Mouse (Mus musculus): Measurements from ENCODE around the gene Abt1. TPM values are rescaled to one million over a fixed set of nuclear protein-coding genes. Genes with fewer than 3 reads are reported as not detected.

The Abt1 gene
- 16.9 and 17.1 TPM in 2 replicates for polyA plus RNA-seq (2016; fragmentation: Nextera tagmentation; extraction: Ambion mirVana)

GRCm38 (mm10) chr13:23423286-23424051 is at the start of gene Abt1:
TSS of gene Abt1 (minus strand) at chr13:23423866.
- under 1% methylated on average over 48 of the region's 48 CpGs for WGBS
- H3K27me3 ChIP-seq (ENCODE audit: low read depth, poor library complexity, severe bottlenecking), result no peaks in the 10 kb centered on the region
- peaks cover 15% of the 10 kb centered on the region for H3K4me1 ChIP-seq
- H3K27ac ChIP-seq, result peak within 1 kb of the TSS; percentile 85
- H3K36me3 ChIP-seq, result peaks cover 40% of the 10 kb centered on the region
- DNase-seq (ENCODE audit: low spot score), result peak; percentile 97
- H3K4me3 ChIP-seq, result peak within 1 kb of the TSS; percentile 94
- H3K9me3 ChIP-seq (replicated peaks), result no peaks in the 10 kb centered on the region

- peaks cover 25% of the 10 kb centered on the region for H3K4me1 ChIP-seq
- H3K4me3 ChIP-seq, result no peak overlapping the region
- no peaks in the 10 kb centered on the region for H3K36me3 ChIP-seq
- H3K27ac ChIP-seq, result no peak overlapping the region
- no peaks in the 10 kb centered on the region for H3K27me3 ChIP-seq (ENCODE audit: low read depth, poor library complexity, severe bottlenecking)
- DNase-seq (ENCODE audit: low spot score), result peak; percentile 83
- no peaks in the 10 kb centered on the region for H3K9me3 ChIP-seq (replicated peaks)
- under 1% methylated on average over 9 of the region's 9 CpGs for WGBS
These were observed 43.2 kb upstream of the Abt1 start for GRCm38 (mm10) chr13:23466911-23467310.

- H3K27me3 ChIP-seq (ENCODE audit: low read depth, poor library complexity, severe bottlenecking), result no peaks in the 10 kb centered on the region
- peak overlapping the region; percentile 67 for H3K4me3 ChIP-seq
- peaks cover 25% of the 10 kb centered on the region for H3K4me1 ChIP-seq
- H3K36me3 ChIP-seq, result no peaks in the 10 kb centered on the region
- WGBS, result 40% methylated on average over 1 of the region's 1 CpGs
- H3K9me3 ChIP-seq (replicated peaks), result no peaks in the 10 kb centered on the region
- no peak for DNase-seq (ENCODE audit: low spot score)
- H3K27ac ChIP-seq, result no peak overlapping the region
These were observed 42.6 kb upstream of the Abt1 start for GRCm38 (mm10) chr13:23466306-23466705.

- Histone ChIP-seq H3K36me3 (no peaks in the 10 kb centered on the region), H3K27ac (peak within 1 kb of the TSS; percentile 40; the same call in 1 of the 2 replicates), H3K4me1 (peaks cover 25% of the 10 kb centered on the region), H3K27me3 (ENCODE audit: low read depth, poor library complexity, severe bottlenecking) (no peaks in the 10 kb centered on the region), H3K4me3 (peak within 1 kb of the TSS; percentile 67), H3K9me3 (replicated peaks) (no peaks in the 10 kb centered on the region)
- under 1% methylated on average over 7 of the region's 7 CpGs for WGBS
- peak; percentile 50 for DNase-seq (ENCODE audit: low spot score)
These were observed 42.0 kb upstream of the Abt1 start, which contains the start of gene Btn1a1 for GRCm38 (mm10) chr13:23465600-23466109. TSS of gene Btn1a1 (minus strand) at chr13:23465901.

GRCm38 (mm10) chr13:23464841-23465366 is 41.2 kb upstream of the Abt1 start:
- Histone ChIP-seq H3K4me1 (peaks cover 25% of the 10 kb centered on the region), H3K27me3 (ENCODE audit: low read depth, poor library complexity, severe bottlenecking) (no peaks in the 10 kb centered on the region), H3K27ac (peak overlapping the region; percentile 40; the same call in 1 of the 2 replicates), H3K36me3 (no peaks in the 10 kb centered on the region), H3K9me3 (replicated peaks) (no peaks in the 10 kb centered on the region), H3K4me3 (peak overlapping the region; percentile 67)
- peak; percentile 48 for DNase-seq (ENCODE audit: low spot score)
- 0% methylated on average over 11 of the region's 11 CpGs for WGBS

GRCm38 (mm10) chr13:23464224-23464637 is 40.6 kb upstream of the Abt1 start:
- DNase-seq (ENCODE audit: low spot score), result peak; percentile 61
- peaks cover 28% of the 10 kb centered on the region for H3K4me1 ChIP-seq
- 0 out of 2 replicates have a peak, but pooled peaks cover 3% of the 10 kb centered on the region for H3K27me3 ChIP-seq (ENCODE audit: low read depth, poor library complexity, severe bottlenecking)
- peak overlapping the region; percentile 66 for H3K27ac ChIP-seq
- peak overlapping the region; percentile 67 for H3K4me3 ChIP-seq
- no peaks in the 10 kb centered on the region for H3K36me3 ChIP-seq
- WGBS, result under 1% methylated on average over 29 of the region's 29 CpGs
- no peaks in the 10 kb centered on the region for H3K9me3 ChIP-seq (replicated peaks)

- Histone ChIP-seq H3K4me1 (peaks cover 30% of the 10 kb centered on the region), H3K27me3 (ENCODE audit: low read depth, poor library complexity, severe bottlenecking) (0 out of 2 replicates have a peak, but pooled peaks cover 9% of the 10 kb centered on the region), H3K36me3 (no peaks in the 10 kb centered on the region), H3K4me3 (peak overlapping the region; percentile 67), H3K27ac (peak overlapping the region; percentile 66), H3K9me3 (replicated peaks) (no peaks in the 10 kb centered on the region)
- WGBS, result under 1% methylated on average over 21 of the region's 21 CpGs
- peak; percentile 89 for DNase-seq (ENCODE audit: low spot score)
These were observed 39.9 kb upstream of the Abt1 start for GRCm38 (mm10) chr13:23463381-23464223.

GRCm38 (mm10) chr13:23462669-23463068 is 39.0 kb upstream of the Abt1 start:
- no peak for DNase-seq (ENCODE audit: low spot score)
- Histone ChIP-seq H3K36me3 (no peaks in the 10 kb centered on the region), H3K27ac (no peak overlapping the region), H3K4me3 (no peak overlapping the region), H3K27me3 (ENCODE audit: low read depth, poor library complexity, severe bottlenecking) (0 out of 2 replicates have a peak, but pooled peaks cover 14% of the 10 kb centered on the region), H3K9me3 (replicated peaks) (no peaks in the 10 kb centered on the region), H3K4me1 (peaks cover 30% of the 10 kb centered on the region)

- Histone ChIP-seq H3K36me3 (no peaks in the 10 kb centered on the region), H3K4me1 (peaks cover 30% of the 10 kb centered on the region), H3K27ac (no peak overlapping the region), H3K9me3 (replicated peaks) (no peaks in the 10 kb centered on the region), H3K27me3 (ENCODE audit: low read depth, poor library complexity, severe bottlenecking) (0 out of 2 replicates have a peak, but pooled peaks cover 14% of the 10 kb centered on the region), H3K4me3 (no peak overlapping the region)
- no peak for DNase-seq (ENCODE audit: low spot score)
- 82% methylated on average over 4 of the region's 4 CpGs for WGBS
These were observed 38.4 kb upstream of the Abt1 start for GRCm38 (mm10) chr13:23462063-23462462.

GRCm38 (mm10) chr13:23459264-23459846 is 35.7 kb upstream of the Abt1 start:
- Histone ChIP-seq H3K27me3 (ENCODE audit: low read depth, poor library complexity, severe bottlenecking) (0 out of 2 replicates have a peak, but pooled peaks cover 14% of the 10 kb centered on the region), H3K9me3 (replicated peaks) (no peaks in the 10 kb centered on the region), H3K36me3 (no peaks in the 10 kb centered on the region), H3K4me3 (peak overlapping the region; percentile 33), H3K27ac (0 out of 2 replicates have a peak overlapping the region, but pooled peaks have one; percentile 42), H3K4me1 (peaks cover 9% of the 10 kb centered on the region)
- DNase-seq (ENCODE audit: low spot score), result no peak
- WGBS, result 13% methylated on average over 15 of the region's 15 CpGs

GRCm38 (mm10) chr13:23453926-23454325 is 30.3 kb upstream of the Abt1 start:
- Histone ChIP-seq H3K4me3 (peak overlapping the region; percentile 75), H3K36me3 (no peaks in the 10 kb centered on the region), H3K27ac (peak overlapping the region; percentile 89), H3K27me3 (ENCODE audit: low read depth, poor library complexity, severe bottlenecking) (0 out of 2 replicates have a peak, but pooled peaks cover 8% of the 10 kb centered on the region), H3K9me3 (replicated peaks) (no peaks in the 10 kb centered on the region), H3K4me1 (no peaks in the 10 kb centered on the region)
- no peak for DNase-seq (ENCODE audit: low spot score)
- 2% methylated on average over 9 of the region's 9 CpGs for WGBS

GRCm38 (mm10) chr13:23453362-23453862 is 29.7 kb upstream of the Abt1 start:
- under 1% methylated on average over 25 of the region's 25 CpGs for WGBS

More at GRCm38 (mm10) chr13:23453362-23453862, 29.7 kb upstream of the Abt1 start:
- Histone ChIP-seq H3K27me3 (ENCODE audit: low read depth, poor library complexity, severe bottlenecking) (0 out of 2 replicates have a peak, but pooled peaks cover 4% of the 10 kb centered on the region), H3K36me3 (no peaks in the 10 kb centered on the region), H3K4me3 (peak overlapping the region; percentile 75), H3K4me1 (no peaks in the 10 kb centered on the region), H3K27ac (peak overlapping the region; percentile 89), H3K9me3 (replicated peaks) (no peaks in the 10 kb centered on the region)
- peak; percentile 80 for DNase-seq (ENCODE audit: low spot score)

Measured in limb, embryonic 10.5 days (tissue).